Mouse (Mus musculus) WW6 (cell line): ENCODE data around the gene Auh.

Experiments used
- DNase-seq: peaks from one replicate; pipeline ENCODE4 v3.0.0-alpha.2; 2013; ENCODE audit warnings: low read depth, low spot score

The Auh gene

DNA sequence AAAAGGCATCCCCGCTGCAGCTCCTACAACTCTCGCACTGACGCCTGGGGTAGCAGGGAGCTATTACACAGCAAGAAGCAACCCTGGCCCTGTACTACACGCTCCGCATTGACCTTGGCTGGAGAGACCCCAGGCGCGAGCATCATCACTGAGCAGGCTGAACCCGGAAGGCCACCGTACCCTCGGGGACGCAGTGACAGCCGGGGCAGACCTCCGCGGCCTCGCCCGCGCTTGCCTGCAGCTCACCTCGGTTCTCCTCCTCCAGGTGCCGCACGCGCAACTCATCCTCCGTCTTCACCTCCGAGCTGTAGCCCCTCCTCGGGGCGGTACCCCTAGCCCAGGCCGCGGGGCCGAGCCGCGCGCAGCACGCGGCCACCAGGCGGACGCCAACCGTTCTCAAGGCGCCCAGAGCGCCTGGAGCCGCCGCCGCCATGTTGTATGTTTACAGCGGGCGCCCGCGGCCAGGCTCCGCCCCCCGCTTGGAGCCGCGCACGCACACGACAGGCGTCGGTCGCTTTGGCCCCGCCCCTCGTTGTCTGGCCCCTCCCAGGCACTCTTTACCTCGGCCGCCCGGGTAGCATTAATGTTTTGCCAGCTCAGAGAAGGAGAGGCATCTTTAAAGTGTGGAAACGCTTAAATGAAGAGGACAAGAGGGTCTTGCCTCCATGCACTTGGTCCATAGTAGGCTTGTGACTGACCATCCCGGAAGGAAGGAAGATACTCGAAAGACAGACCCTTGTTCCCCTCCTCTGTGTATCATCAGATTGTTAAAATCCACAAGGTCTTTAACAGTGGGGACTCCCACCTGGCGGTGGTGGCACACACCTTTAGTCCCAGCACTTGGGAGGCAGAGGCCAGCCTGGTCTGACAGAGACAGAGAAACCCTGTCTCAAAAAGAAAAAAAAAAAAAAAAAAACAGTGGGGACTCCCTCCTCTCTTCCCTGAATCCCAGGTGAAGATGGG is at the start of gene Auh:
Gene Auh (minus strand): TSS at position 473 of the 963 bp plus-strand sequence.
- DNase-seq = peak; percentile 78

DNA sequence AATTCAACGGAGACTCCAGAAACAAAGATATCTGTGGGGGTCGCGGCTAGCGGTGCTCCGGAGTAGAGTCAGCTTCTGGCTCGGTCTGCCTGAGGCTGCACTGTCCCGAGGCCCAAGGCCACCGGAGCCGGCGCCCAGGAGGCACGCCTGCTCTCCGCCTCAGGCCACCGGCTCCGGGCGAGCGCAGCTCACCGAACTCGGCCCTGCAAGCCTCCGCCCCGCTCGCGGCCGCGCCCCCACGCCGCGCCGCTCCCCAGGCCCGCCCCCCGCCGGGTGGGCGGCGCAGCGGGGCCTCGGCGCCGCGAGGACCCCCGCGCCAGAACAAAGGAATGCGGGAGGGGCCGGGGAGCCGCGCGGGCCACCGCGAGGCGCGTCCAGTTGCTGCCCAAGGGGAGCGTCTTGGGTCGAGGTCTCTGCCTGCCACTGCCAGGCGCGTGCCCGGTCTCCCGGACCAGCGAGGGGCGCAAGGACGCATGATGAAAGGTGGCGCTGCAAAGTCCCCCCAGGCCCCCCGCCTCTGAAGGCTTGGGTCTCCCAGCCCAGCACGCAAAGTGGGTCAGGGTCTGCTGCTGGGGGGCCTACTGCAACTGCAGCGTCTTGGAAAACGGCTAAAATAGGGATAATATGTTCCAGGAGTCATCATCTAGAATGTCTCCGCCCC is 49.0 kb upstream of the Auh start:
- no peak for DNase-seq

DNA sequence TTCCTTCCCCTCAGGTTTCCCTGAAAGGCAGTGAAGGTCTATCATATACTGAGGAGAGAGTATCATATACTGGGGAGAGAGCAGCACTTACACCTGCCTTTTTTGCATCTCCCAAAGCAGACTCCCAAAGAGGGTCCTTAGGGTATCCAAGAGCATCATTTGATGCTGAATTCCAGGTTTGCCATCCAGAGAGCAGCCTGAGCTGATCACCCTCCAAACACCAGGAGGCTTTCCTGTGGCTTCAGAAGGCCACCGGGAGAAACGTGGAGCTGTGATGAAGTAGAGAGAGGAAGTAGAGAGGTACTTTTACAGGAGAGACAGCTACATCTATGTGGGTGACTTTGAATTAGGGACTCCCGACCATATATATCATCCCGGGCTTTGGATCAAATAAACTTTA is 48.3 kb upstream of the Auh start:
- DNase-seq = no peak

DNA sequence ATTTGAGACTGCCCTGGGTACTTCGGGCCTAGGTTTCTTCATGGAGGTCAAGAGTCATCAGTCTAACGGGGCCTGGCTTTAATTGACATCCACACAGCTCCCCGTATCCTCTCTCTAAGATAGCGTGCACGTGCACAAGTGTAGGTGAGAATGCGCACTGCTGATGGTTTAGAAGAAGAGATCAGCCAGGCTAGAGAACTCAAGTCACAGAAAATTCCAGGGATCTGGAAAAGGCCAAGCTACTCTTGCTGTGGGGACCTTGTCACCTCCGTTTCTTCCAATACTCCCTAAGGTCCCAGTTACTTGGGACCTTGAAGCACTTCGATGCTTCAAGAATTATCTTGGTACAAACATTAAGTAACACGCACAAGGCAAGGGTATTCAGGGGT is 47.7 kb upstream of the Auh start:
- DNase-seq = no peak

DNA sequence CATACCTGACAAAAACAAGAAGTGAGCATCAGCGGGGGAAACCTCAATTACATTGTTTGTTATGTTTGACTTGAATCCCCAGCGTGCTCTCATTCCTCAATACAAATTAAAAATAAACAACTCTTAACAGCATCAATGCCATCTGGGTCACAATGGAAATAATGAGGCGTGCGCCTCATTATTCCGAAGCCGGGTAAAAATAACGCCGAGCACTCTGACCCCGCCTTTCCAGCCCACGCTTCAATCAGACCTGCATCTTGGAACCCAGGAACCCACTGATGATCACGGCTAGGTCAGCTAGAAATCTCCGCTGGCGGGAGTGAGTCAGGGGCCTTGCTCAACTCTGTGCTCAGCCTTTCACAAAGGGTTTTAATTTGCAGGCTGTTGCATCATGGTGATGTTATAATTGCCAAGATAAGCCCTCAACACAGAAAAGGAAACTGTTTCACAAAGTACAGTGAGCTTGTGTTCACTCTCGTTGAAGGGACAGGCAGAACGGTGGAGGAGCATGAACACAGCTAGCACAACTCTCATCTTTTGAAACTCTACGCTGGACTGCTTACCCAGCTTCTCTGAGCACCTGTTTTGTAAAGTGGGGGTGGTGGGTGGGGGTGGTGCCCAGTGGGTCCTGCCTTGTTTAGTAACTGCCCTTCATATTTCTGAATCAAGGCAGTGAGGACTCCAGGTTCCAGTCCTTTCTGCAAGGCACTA is 47.2 kb upstream of the Auh start:
- no peak for DNase-seq

DNA sequence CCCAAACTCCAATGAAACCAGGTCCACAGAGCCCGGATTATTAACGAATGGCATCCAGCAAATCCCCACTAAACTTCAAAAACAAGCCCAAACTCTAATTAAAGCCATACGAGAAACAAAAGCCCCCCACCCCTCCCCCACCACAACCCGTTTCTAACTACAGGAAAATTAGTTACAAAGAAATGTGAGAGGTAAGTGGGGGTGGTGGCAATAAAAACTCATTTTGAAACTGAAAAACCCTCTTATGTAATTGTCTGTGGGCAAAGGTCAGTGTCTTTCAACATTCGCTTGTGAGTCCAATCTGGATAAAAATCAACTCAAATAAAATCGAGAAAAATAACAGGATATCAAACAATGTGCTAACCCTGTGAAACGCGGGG is 46.6 kb upstream of the Auh start:
- DNase-seq = no peak

GRCm38 (mm10) chr13:52974676-52975075 is 45.2 kb upstream of the Auh start:
- DNase-seq = no peak

- no peak for DNase-seq
These were observed 43.9 kb upstream of the Auh start for GRCm38 (mm10) chr13:52973427-52973826.

- no peak for DNase-seq
These were observed 43.1 kb upstream of the Auh start for GRCm38 (mm10) chr13:52972626-52973025.

DNA sequence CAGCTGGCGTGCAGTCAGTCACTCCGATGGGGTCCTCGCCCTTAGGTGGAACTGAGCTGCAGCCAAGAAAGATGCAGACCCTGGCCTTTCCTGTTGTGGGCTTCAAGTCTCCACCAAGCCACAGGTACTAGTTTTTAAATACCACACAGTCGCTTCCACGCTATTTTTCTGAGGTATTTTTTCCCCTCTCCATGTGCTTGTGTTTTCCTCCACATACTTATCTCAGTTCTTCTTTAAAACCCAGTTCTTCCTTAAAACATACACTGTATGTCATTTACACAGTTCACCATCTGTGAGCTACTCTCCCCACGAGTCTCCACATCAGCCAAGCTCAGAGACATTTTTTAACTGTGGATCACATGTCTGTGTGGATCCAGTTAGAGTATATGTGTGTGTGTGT is 41.4 kb upstream of the Auh start:
- no peak for DNase-seq

DNA sequence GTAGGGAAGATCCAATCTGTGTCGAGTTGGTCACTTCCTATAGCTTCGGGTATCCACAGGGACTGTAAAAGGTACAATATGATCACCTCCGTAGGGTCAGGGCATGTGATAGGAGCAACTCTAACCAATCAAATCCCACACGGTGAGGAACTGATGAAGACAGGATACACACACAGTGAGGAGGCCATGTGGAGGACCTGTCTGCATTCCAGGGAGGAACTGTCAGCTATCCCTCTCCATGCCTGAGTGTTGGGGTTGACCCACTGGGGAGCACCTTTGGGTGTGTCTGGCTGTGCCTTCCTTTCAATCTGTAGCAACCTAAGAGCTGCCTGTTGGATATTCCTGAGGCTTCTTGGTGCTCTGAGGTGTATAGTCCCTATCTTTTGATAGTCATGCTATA is 33.4 kb upstream of the Auh start:
- no peak for DNase-seq

DNA sequence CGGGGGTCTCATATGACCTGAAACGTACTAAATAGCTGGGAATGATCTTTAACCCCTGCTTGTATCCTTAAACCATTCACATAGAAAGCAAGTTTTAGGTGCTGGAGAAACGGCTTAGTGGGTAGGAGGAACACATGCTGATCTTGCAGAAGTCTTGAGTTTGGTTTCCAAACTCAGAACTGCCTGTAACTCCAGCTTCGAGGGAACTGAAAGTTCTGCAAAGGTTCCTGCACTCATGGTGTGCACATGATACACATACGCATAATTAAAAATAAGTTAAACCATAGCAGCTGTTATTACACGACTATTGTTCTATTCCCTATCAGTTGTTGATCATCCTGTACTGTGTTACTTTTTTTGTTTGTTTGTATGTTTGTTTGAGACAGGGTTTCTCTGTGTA is 32.9 kb upstream of the Auh start:
- DNase-seq = no peak

- DNase-seq = no peak
These were observed 24.5 kb upstream of the Auh start for GRCm38 (mm10) chr13:52953779-52954553.

GRCm38 (mm10) chr13:52949211-52949610 is 19.7 kb upstream of the Auh start:
- DNase-seq = no peak

DNA sequence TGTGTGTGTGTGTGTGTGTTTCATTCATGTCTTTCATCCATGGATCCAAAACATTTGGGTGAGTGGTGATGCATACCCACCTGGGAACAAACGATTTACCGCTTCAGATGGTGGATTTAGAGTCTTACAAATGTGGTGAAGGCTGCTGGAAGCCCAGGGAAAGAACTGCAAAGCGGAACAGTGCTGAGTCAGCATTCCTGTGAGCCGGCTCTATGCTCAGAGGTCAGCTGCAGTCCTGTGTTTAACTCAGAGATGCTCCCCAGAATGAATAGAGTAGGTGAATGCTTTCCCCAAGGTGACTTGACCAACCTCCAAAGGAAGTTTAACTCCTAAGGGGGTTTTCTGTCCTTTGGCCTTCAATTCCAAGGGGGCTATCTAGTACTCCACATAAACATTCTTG is 18.1 kb upstream of the Auh start:
- DNase-seq = no peak

DNA sequence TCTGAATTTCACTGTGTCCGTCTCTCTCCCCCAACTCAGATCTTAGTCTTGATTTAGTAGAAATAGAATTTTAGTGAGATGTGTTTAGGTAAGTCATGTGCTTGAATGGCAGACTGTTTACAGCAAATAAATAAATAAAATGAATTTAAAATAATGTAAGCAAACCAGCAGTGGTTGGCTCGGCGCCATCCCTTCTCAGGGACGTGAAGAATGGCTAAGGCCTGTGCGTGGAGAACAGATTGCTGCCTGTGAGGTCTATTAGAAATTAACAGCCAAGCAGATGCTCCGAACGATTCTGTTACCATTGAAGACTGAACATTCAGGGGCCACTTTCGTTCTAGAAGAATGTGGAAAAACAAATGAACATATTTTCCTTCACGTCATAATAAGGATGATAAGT is 16.3 kb upstream of the Auh start:
- DNase-seq = no peak

DNA sequence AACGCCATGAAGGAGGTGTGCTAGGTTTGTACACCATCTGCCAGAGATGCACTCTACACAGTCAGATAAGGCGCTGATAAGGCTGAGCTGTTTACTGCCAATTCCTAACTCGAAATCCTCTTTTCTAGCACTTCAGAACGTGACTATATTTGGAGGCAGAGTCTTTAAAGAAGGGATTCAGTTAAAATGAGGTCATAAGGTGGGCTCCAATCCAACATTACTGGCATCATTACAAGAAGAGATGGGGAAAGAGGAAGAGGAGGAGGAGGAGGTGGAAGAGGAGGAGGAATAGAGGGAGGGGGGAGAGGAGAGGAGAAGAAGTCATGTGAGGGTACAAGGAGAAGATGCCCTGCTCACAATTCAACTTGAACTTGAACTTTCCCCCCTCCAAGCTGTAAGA is 14.6 kb upstream of the Auh start:
- no peak for DNase-seq

- DNase-seq = no peak
These were observed 13.5 kb upstream of the Auh start for GRCm38 (mm10) chr13:52942876-52943388.

GRCm38 (mm10) chr13:52940956-52941355 is 11.5 kb upstream of the Auh start:
- DNase-seq = no peak

DNA sequence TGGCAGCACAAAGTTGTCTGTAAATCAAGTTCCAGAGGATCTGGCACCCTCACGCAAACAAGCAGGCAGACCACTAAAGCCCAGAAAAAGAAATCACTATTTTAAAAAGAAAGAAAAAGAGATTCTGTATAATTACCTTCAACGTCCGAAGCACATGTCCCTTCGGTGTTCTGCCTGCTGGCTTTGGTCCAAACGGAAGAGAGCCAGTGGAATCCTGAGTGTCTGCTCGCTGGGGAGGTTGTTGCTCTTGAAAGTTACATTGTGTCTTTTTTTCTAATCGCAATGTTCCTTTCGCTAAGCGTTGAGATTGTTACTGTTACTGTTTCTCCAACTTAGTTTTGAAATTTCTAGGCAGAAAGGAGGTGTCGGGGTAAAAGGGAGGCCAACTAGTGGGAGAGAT is 1.1 kb upstream of the Auh start:
- no peak for DNase-seq

DNA sequence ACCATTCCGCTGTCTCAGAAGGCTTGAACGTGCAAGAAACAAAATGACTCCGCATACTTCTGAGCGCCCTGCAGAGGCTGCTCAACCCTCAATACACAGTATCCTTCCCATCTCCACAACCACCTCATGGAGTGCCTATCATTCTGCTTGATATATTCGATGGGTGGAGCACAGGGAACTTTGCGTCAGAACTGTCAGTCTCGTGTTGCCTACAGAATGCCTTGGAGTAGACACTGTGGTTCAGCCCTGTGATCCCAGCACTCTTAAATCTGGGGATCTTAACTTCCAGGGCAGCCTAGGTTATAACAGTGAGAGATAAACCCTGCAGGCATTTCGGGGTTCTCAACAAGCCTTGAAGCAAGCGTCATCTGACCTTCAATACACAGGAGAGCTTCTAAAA is 1.1 kb downstream of the Auh start:
- DNase-seq = no peak

GRCm38 (mm10) chr13:52924457-52924856 is 5.0 kb downstream of the Auh start:
- no peak for DNase-seq
